Mouse (Mus musculus) stomach, postnatal 0 days (tissue): ENCODE measurements around the gene Gm6760.

Experiments used
- CTCF ChIP-seq: IDR thresholded peaks from 2 replicates; pipeline ENCODE4 v1.5.1; 2016; ENCODE audit warnings: antibody characterized with exemption, low read depth, mild to moderate bottlenecking, moderate library complexity
- EP300 ChIP-seq: optimal IDR thresholded peaks from 2 replicates; pipeline ENCODE3; 2016; ENCODE audit warnings: antibody characterized with exemption

GRCm38 (mm10) chrX:64173248-64173647 is 21.2 kb upstream of the Gm6760 start, which contains the start of gene 3830417A13Rik:
- TF ChIP-seq CTCF: no peak
- TF ChIP-seq EP300: no peak
